Mouse (Mus musculus): ENCODE results near the gene Wfs1. TPM values are rescaled to one million over a fixed set of nuclear protein-coding genes. Genes with fewer than 3 reads are reported as not detected.

Wfs1 gene
- polyA plus RNA-seq, 1 experiment from 2014 or later: 10.1 TPM

GRCm38 (mm10) chr5:36979631-36980030, 9.4 kb downstream of the Wfs1 start:
- no peaks in the 10 kb centered on the region for H3K9me3 ChIP-seq

GRCm38 (mm10) chr5:36979001-36979400, 10.0 kb downstream of the Wfs1 start:
- H3K36me3 ChIP-seq: 0 out of 2 replicates have a peak, but pooled peaks cover 7% of the 10 kb centered on the region
- H3K4me3 ChIP-seq: no peak overlapping the region
- 63% methylated on average over 8 of the region's 8 CpGs for WGBS
- H3K9ac ChIP-seq: no peak overlapping the region
- no peaks in the 10 kb centered on the region for H3K4me1 ChIP-seq
- no peak for ATAC-seq (ENCODE audit: borderline replicate concordance, extremely low read depth, low FRiP score, low TSS enrichment)
- H3K9me3 ChIP-seq: no peaks in the 10 kb centered on the region
- no peaks in the 10 kb centered on the region for H3K27me3 ChIP-seq
- H3K4me2 ChIP-seq: no peak overlapping the region
- no peak overlapping the region for H3K27ac ChIP-seq

More at GRCm38 (mm10) chr5:36979631-36980030, 9.4 kb downstream of the Wfs1 start:
- H3K4me1 ChIP-seq: no peaks in the 10 kb centered on the region
- H3K27ac ChIP-seq: no peak overlapping the region
- H3K4me2 ChIP-seq: no peak overlapping the region
- 0 out of 2 replicates have a peak, but pooled peaks cover 7% of the 10 kb centered on the region for H3K36me3 ChIP-seq
- no peak overlapping the region for H3K4me3 ChIP-seq
- no peak overlapping the region for H3K9ac ChIP-seq
- WGBS: 76% methylated on average over 7 of the region's 7 CpGs
- no peak for ATAC-seq (ENCODE audit: borderline replicate concordance, extremely low read depth, low FRiP score, low TSS enrichment)
- H3K27me3 ChIP-seq: no peaks in the 10 kb centered on the region

- Histone ChIP-seq H3K4me2 (no peak overlapping the region), H3K4me1 (no peaks in the 10 kb centered on the region), H3K9ac (no peak overlapping the region), H3K4me3 (no peak overlapping the region), H3K27ac (no peak overlapping the region), H3K27me3 (no peaks in the 10 kb centered on the region), H3K36me3 (peaks cover 7% of the 10 kb centered on the region; the same call in 1 of the 2 replicates), H3K9me3 (no peaks in the 10 kb centered on the region)
- no peak for ATAC-seq (ENCODE audit: borderline replicate concordance, extremely low read depth, low FRiP score, low TSS enrichment)
- WGBS: 59% methylated on average over 9 of the region's 9 CpGs
These were observed 11.2 kb downstream of the Wfs1 start for GRCm38 (mm10) chr5:36977809-36978208.

GRCm38 (mm10) chr5:36975336-36975735, 13.7 kb downstream of the Wfs1 start:
- Histone ChIP-seq H3K27ac (no peak overlapping the region), H3K36me3 (peaks cover 7% of the 10 kb centered on the region; the same call in 1 of the 2 replicates)
- 85% methylated on average over 13 of the region's 13 CpGs for WGBS

GRCm38 (mm10) chr5:36971587-36971986, 17.4 kb downstream of the Wfs1 start:
- no peak overlapping the region for H3K9ac ChIP-seq
- peaks cover 19% of the 10 kb centered on the region for H3K36me3 ChIP-seq
- WGBS: 87% methylated on average over 8 of the region's 8 CpGs
- H3K9me3 ChIP-seq: no peaks in the 10 kb centered on the region
- no peak overlapping the region for H3K4me2 ChIP-seq
- no peak for ATAC-seq (ENCODE audit: borderline replicate concordance, extremely low read depth, low FRiP score, low TSS enrichment)
- H3K4me3 ChIP-seq: no peak overlapping the region
- no peak overlapping the region for H3K27ac ChIP-seq
- no peaks in the 10 kb centered on the region for H3K27me3 ChIP-seq
- H3K4me1 ChIP-seq: no peaks in the 10 kb centered on the region

More at GRCm38 (mm10) chr5:36975336-36975735, 13.7 kb downstream of the Wfs1 start:
- Histone ChIP-seq H3K9ac (no peak overlapping the region), H3K4me1 (no peaks in the 10 kb centered on the region), H3K9me3 (no peaks in the 10 kb centered on the region), H3K4me3 (no peak overlapping the region), H3K27me3 (no peaks in the 10 kb centered on the region), H3K4me2 (no peak overlapping the region)
- ATAC-seq (ENCODE audit: borderline replicate concordance, extremely low read depth, low FRiP score, low TSS enrichment): no peak

GRCm38 (mm10) chr5:36960501-36960900, 28.5 kb downstream of the Wfs1 start:
- 22% methylated on average over 5 of the region's 5 CpGs for WGBS
- no peak for ATAC-seq (ENCODE audit: borderline replicate concordance, extremely low read depth, low FRiP score, low TSS enrichment)

GRCm38 (mm10) chr5:36958837-36959236, 30.2 kb downstream of the Wfs1 start:
- no peak for ATAC-seq (ENCODE audit: borderline replicate concordance, extremely low read depth, low FRiP score, low TSS enrichment)
- Histone ChIP-seq H3K27me3 (no peaks in the 10 kb centered on the region), H3K27ac (no peak overlapping the region), H3K36me3 (no peaks in the 10 kb centered on the region), H3K4me1 (no peaks in the 10 kb centered on the region), H3K4me2 (no peak overlapping the region), H3K4me3 (no peak overlapping the region), H3K9me3 (no peaks in the 10 kb centered on the region), H3K9ac (no peak overlapping the region)
- WGBS: 27% methylated on average over 5 of the region's 5 CpGs

More at GRCm38 (mm10) chr5:36960501-36960900, 28.5 kb downstream of the Wfs1 start:
- no peaks in the 10 kb centered on the region for H3K27me3 ChIP-seq
- H3K9me3 ChIP-seq: no peaks in the 10 kb centered on the region
- H3K36me3 ChIP-seq: no peaks in the 10 kb centered on the region
- no peaks in the 10 kb centered on the region for H3K4me1 ChIP-seq
- H3K27ac ChIP-seq: no peak overlapping the region
- H3K4me3 ChIP-seq: no peak overlapping the region
- H3K9ac ChIP-seq: no peak overlapping the region
- H3K4me2 ChIP-seq: no peak overlapping the region

- H3K27me3 ChIP-seq: no peaks in the 10 kb centered on the region
- H3K4me1 ChIP-seq: no peaks in the 10 kb centered on the region
- H3K36me3 ChIP-seq: no peaks in the 10 kb centered on the region
- WGBS: 13% methylated on average over 4 of the region's 4 CpGs
- no peak for ATAC-seq (ENCODE audit: borderline replicate concordance, extremely low read depth, low FRiP score, low TSS enrichment)
- H3K4me3 ChIP-seq: no peak overlapping the region
- no peak overlapping the region for H3K27ac ChIP-seq
- no peak overlapping the region for H3K9ac ChIP-seq
- H3K4me2 ChIP-seq: no peak overlapping the region
- H3K9me3 ChIP-seq: no peaks in the 10 kb centered on the region
These were observed 33.6 kb downstream of the Wfs1 start for GRCm38 (mm10) chr5:36955366-36955765.

GRCm38 (mm10) chr5:36952311-36952710, 36.7 kb downstream of the Wfs1 start:
- no peaks in the 10 kb centered on the region for H3K36me3 ChIP-seq
- WGBS: 85% methylated on average over 15 of the region's 15 CpGs
- no peak overlapping the region for H3K4me3 ChIP-seq
- no peak for ATAC-seq (ENCODE audit: borderline replicate concordance, extremely low read depth, low FRiP score, low TSS enrichment)
- no peaks in the 10 kb centered on the region for H3K27me3 ChIP-seq
- H3K27ac ChIP-seq: no peak overlapping the region
- no peaks in the 10 kb centered on the region for H3K4me1 ChIP-seq
- H3K4me2 ChIP-seq: no peak overlapping the region
- H3K9ac ChIP-seq: no peak overlapping the region
- no peaks in the 10 kb centered on the region for H3K9me3 ChIP-seq

- Histone ChIP-seq H3K4me2 (no peak overlapping the region), H3K9me3 (no peaks in the 10 kb centered on the region), H3K36me3 (no peaks in the 10 kb centered on the region), H3K9ac (no peak overlapping the region), H3K27me3 (no peaks in the 10 kb centered on the region), H3K27ac (no peak overlapping the region), H3K4me1 (no peaks in the 10 kb centered on the region), H3K4me3 (no peak overlapping the region)
- ATAC-seq (ENCODE audit: borderline replicate concordance, extremely low read depth, low FRiP score, low TSS enrichment): no peak
- WGBS: 34% methylated on average over 2 of the region's 2 CpGs
These were observed 38.1 kb downstream of the Wfs1 start for GRCm38 (mm10) chr5:36950871-36951270.

GRCm38 (mm10) chr5:36948831-36949230, 40.2 kb downstream of the Wfs1 start:
- H3K27me3 ChIP-seq: no peaks in the 10 kb centered on the region; the same call in 1 of the 2 replicates
- H3K9ac ChIP-seq: no peak overlapping the region
- no peak for ATAC-seq (ENCODE audit: borderline replicate concordance, extremely low read depth, low FRiP score, low TSS enrichment)
- H3K4me1 ChIP-seq: no peaks in the 10 kb centered on the region
- H3K9me3 ChIP-seq: no peaks in the 10 kb centered on the region
- H3K36me3 ChIP-seq: no peaks in the 10 kb centered on the region
- H3K27ac ChIP-seq: no peak overlapping the region
- no peak overlapping the region for H3K4me2 ChIP-seq
- no peak overlapping the region for H3K4me3 ChIP-seq
- 5% methylated on average over 3 of the region's 3 CpGs for WGBS

GRCm38 (mm10) chr5:36946445-36946844, 42.6 kb downstream of the Wfs1 start:
- no peak overlapping the region for H3K4me2 ChIP-seq
- H3K4me1 ChIP-seq: no peaks in the 10 kb centered on the region
- H3K9me3 ChIP-seq: no peaks in the 10 kb centered on the region
- no peak overlapping the region for H3K9ac ChIP-seq
- H3K27me3 ChIP-seq: no peaks in the 10 kb centered on the region; the same call in 1 of the 2 replicates
- 15% methylated on average over 5 of the region's 5 CpGs for WGBS
- H3K27ac ChIP-seq: no peak overlapping the region
- no peak for ATAC-seq (ENCODE audit: borderline replicate concordance, extremely low read depth, low FRiP score, low TSS enrichment)
- no peak overlapping the region for H3K4me3 ChIP-seq
- no peaks in the 10 kb centered on the region for H3K36me3 ChIP-seq

- no peak overlapping the region for H3K4me3 ChIP-seq
- H3K4me1 ChIP-seq: no peaks in the 10 kb centered on the region
- WGBS: 74% methylated on average over 2 of the region's 2 CpGs
- no peak overlapping the region for H3K9ac ChIP-seq
- no peak for ATAC-seq (ENCODE audit: borderline replicate concordance, extremely low read depth, low FRiP score, low TSS enrichment)
- no peaks in the 10 kb centered on the region; the same call in 1 of the 2 replicates for H3K27me3 ChIP-seq
- no peaks in the 10 kb centered on the region for H3K9me3 ChIP-seq
- no peaks in the 10 kb centered on the region for H3K36me3 ChIP-seq
- H3K27ac ChIP-seq: no peak overlapping the region
- no peak overlapping the region for H3K4me2 ChIP-seq
These were observed 43.3 kb downstream of the Wfs1 start for GRCm38 (mm10) chr5:36945713-36946112.
